Mouse (Mus musculus): ENCODE results near the gene Plekha5.

GRCm38 (mm10) chr6:140472345-140472744 lies 48.5 kb downstream of the Plekha5 start:
- TF ChIP-seq CTCF (IDR thresholded peaks at IDR 0.05; ENCODE audit: low read depth, low read length): no peak
- no peak for TF ChIP-seq POLR2A (IDR thresholded peaks at IDR 0.05; ENCODE audit: borderline replicate concordance, low read depth, low read length)

Data from bone marrow macrophage, adult 2 months (primary cell).